Mouse (Mus musculus): ENCODE results near the gene Mdm2.

- TF ChIP-seq CTCF (IDR thresholded peaks at IDR 0.05; ENCODE audit: extremely low read depth, insufficient read length, insufficient replicate concordance, low read depth, low read length): no peak
- TF ChIP-seq POLR2A (IDR thresholded peaks at IDR 0.05; ENCODE audit: low read depth, low read length): no peak
Observed at GRCm38 (mm10) chr10:117656662-117656962, 53.9 kb downstream of the Mdm2 start.
